Mouse (Mus musculus) liver, embryonic 14.5 days (tissue): ENCODE measurements around the gene Ugt1a6a.

Experiments
- CTCF ChIP-seq: IDR thresholded peaks from 2 replicates; pipeline ENCODE4 v1.5.1; 2016; ENCODE audit warnings: antibody characterized with exemption, low read depth, control low read depth
- EP300 ChIP-seq: IDR thresholded peaks from 2 replicates; pipeline ENCODE4 v1.6.1; 2016; ENCODE audit warnings: antibody characterized with exemption, low read depth

- TF ChIP-seq CTCF (no peak), EP300 (no peak)
Observed at GRCm38 (mm10) chr1:88240072-88240471, 105.5 kb downstream of the Ugt1a6a start.
